Mouse (Mus musculus) layer of hippocampus, adult 18-20 months (tissue): ENCODE results near the gene Il18r1. TPM values are rescaled to one million over a fixed set of nuclear protein-coding genes. Genes with fewer than 3 reads are reported as not detected.
A peak's percentile ranks its signal among the peaks of the same experiment; 100 is the strongest.

ENCODE experiments used
- DNase-seq, 2 experiments: peaks; one replicate each; pipeline ENCODE4 v3.0.0; 2022; ENCODE audit warnings: low spot score in 2 of 2
- long read RNA-seq: library from polyadenylated mRNA; stranded (forward); transcript quantifications from one replicate; pipeline ENCODE4 v2.0.0, GENCODE M21; 2021
- total RNA-seq, 2 experiments: library from RNA; stranded (reverse); gene quantifications; 2 replicates each; pipeline ENCODE4 v1.2.3; 2021

Il18r1 gene
- total RNA-seq = not detected
- long read RNA-seq = 0 reads

- DNase-seq = no peak
These were observed at the start of gene Il18r1 for GRCm38 (mm10) chr1:40465477-40466430. Il18r1 (plus strand) TSS chr1:40465552.

DNA sequence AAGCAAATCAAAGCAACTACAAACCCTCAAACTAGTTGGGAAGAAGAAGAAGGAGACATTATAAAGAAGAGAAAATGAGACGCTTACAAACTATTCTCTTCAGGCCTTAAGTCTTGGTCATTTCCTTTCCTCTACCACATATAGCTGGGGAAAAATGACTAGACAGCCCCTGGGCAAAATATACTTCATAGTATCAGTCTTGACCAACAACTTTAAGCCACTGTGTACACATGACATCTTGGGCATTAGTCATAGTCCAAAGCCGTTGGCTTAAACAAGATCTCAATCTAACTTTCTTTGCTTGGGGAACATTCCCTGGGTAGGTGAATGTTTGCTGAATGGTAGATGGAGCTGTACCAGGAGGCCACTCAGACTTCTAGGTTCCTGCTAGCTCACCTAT is 48.3 kb upstream of the Il18r1 start:
- DNase-seq = no peak

GRCm38 (mm10) chr1:40418512-40418911 is 46.8 kb upstream of the Il18r1 start:
- DNase-seq = no peak

DNA sequence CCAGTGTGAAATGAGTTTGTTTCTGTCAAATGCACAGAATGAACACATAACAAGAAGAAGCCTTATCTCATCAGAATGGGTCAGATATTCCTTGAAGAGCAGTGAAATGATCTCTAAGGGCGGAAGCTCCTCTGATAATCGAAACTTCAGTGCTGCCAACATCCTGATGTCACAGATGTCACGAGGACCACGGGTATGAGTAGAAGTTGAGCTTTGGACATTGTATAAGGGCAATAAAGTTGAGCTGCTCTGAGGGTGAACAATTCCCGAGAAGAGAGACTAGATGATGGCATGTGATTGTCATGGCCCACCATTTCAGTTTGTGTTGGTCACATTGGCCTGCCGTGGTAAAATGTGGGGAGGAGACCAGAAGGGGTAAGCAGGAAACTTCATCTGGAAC is 41.5 kb upstream of the Il18r1 start:
- DNase-seq = no peak

DNA sequence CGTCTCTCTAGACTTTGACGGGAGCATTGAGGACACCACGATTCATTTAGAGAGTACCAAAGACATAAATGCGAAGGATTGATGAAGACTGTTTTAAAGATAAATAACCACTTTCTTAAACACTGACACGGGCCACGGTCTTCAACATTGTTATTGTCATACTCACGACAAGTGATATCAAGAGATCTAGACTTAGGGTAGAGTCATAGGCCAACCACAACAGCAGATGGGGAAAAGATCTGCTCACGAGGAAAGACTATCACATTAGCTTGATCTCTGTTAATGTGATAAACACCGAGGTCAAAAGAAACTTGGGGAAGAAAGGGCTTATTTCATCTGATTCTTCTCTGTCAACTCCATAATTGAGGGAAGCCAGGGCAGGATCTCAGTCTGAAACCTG is 38.1 kb upstream of the Il18r1 start:
- no peak for DNase-seq

- no peak for DNase-seq
These were observed 37.5 kb upstream of the Il18r1 start for GRCm38 (mm10) chr1:40427901-40428300.

GRCm38 (mm10) chr1:40428910-40429675 is 36.3 kb upstream of the Il18r1 start, which contains the start of gene Il1rl1:
Il1rl1 (plus strand) TSS chr1:40429570.
- DNase-seq = no peak

GRCm38 (mm10) chr1:40430143-40430834 is 35.1 kb upstream of the Il18r1 start:
- DNase-seq = no peak

DNA sequence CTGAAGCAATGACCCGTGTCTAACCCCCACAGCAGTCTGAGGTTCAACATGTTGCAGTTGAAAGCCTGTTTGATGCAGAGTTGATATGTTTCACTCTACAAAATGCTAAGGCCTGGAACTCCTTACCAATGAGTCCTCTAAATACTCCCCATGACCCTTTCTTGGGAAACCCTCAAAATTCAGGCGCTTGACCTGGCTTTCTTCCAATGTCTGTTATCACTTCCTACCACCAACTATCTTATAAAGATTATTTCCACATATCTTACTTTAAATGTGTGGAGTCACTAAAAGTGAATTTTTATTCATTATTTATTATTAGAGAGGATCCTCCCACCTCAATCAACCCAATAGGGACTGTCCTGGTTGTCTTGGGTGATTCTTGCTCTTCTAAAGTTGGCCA is 33.2 kb upstream of the Il18r1 start:
- DNase-seq = no peak

DNA sequence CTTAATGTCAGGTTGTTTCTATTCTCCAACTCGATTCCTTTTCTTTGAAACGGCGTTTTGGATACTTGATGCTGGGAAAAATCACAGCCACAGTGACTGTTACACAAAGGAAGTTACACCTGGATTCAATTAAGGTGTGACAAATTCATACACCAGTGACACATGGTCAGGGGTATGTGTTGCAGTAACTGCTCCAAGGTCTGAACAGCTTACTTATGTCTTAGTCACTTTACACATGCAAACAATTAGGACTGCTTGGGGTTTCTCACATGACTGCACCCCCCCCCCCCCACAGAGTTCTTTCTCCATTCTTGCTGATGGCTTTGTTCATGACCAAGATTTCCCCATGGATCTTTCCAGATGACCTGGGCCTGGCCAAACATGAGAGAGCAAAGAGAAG is 29.4 kb upstream of the Il18r1 start:
- no peak for DNase-seq

DNA sequence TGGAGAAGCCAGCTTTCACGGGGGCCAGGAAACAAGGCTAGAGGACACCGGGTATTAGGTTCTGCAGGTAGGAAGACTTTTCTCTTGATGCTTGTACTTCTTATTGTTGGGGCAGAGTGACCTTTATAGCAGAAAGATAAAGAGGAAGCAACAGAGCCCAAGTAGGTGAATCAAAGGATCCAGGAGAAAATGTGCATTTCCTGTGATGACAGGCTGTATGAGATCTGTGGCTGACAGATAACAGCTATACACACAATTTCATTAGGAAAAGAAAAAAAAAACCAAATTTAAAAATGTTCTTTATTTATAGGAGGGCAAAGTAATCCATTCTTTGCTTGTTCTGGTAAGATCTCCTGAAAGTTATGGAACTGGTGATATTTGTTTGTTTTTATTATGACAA is 28.0 kb upstream of the Il18r1 start:
- no peak for DNase-seq

DNA sequence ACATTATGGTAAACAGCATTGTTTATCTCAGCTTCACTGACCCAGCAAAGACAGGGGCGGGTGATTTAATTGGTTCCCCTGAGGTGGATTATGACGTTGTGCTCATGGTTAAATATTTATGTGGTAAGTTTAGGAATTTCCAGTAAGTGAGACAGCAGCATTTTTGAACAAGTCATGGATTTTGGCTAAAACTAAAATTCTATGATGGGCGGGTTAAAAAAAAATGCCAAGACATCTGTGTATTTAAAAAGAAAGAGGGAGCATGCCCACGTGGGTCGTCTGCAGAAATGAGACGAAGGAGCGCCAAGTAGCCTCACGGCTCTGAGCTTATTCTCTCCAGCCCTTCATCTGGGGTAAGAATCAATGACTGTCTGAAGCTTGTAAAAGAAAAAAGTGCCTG is 25.8 kb upstream of the Il18r1 start:
- DNase-seq = no peak

GRCm38 (mm10) chr1:40444800-40445199 is 20.6 kb upstream of the Il18r1 start:
- DNase-seq = peak in 1 of 2 experiments; percentile 17

- no peak for DNase-seq
These were observed 2.0 kb downstream of the Il18r1 start for GRCm38 (mm10) chr1:40467306-40467705.

DNA sequence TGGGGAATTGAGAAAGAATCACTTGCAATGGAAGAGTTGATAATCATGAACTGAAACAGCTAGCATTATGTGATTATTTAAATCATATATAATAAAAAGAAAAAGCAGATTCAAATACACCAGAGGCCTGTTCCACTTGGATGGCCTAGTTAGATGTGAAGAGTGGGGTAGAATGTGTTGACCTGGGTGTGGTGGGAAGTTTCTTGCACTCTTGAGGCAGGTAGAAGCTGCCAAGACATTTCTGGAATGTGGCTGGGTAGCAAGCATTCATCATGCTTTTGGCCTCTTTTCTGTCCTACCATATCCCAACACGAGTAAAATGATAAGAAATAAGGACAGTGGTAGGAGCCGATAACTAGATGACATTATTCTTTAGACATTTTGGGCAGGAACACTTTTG is 3.5 kb downstream of the Il18r1 start:
- DNase-seq = no peak

GRCm38 (mm10) chr1:40469900-40470299 is 4.5 kb downstream of the Il18r1 start:
- no peak for DNase-seq

DNA sequence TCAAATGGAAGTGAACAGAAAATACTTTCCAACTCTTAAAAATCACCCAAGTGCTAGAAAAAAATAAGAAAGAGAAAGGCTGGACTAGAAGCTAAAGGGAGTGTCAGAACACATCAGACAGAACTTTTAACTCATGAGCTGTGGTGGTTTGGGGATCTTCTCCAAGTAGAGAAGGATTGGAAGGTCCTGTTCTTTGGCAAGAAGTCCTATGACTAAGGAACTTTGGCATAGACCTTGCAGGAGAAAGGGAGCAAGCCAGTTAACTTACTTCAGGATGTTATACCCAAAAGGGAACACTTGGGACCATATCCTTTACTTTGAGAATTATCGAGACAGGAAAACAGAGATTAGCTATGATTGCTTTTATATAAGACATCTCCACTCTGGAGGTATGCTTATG is 7.0 kb downstream of the Il18r1 start:
- no peak for DNase-seq

- DNase-seq = no peak
These were observed 8.3 kb downstream of the Il18r1 start for GRCm38 (mm10) chr1:40473640-40474039.

GRCm38 (mm10) chr1:40474336-40474735 is 9.0 kb downstream of the Il18r1 start:
- DNase-seq = no peak

- no peak for DNase-seq
These were observed 10.3 kb downstream of the Il18r1 start for GRCm38 (mm10) chr1:40475697-40476096.

GRCm38 (mm10) chr1:40476756-40477155 is 11.4 kb downstream of the Il18r1 start:
- DNase-seq = no peak

GRCm38 (mm10) chr1:40479505-40479923 is 14.2 kb downstream of the Il18r1 start:
- DNase-seq = no peak
